Mouse (Mus musculus): Measurements from ENCODE around the gene Styxl1.

DNA sequence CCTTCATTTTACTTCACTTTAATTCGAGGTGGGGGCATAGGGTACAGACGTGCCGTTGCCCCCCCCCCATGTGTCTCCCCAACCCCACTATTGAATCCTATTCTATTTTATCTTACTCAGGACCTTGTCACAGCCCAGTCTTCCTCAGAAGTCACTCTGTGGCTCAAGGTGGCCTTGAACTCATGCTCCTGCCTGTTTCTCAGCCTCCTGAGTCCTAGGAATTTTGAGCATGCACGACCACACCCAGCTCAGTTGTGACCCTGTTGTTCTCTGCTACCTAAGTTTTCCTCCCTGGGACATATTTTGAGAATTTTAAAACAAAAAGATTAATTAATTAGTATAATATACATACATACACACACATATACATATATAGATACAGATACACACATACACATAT is 25.5 kb upstream of the Styxl1 start:
- no peak for TF ChIP-seq CTCF (IDR thresholded peaks at IDR 0.05; ENCODE audit: low read depth)
- TF ChIP-seq EP300 (IDR thresholded peaks at IDR 0.05; ENCODE audit: low read depth) = no peak
